Mouse (Mus musculus) limb, embryonic 12.5 days (tissue): ENCODE data around the gene Gsg1l2. TPM values are rescaled to one million over a fixed set of nuclear protein-coding genes. Genes with fewer than 3 reads are reported as not detected.

ENCODE experiments used
- ATAC-seq: fragments of 200-750 bp; cut with Nextera tagmentation; 2 replicates; pipeline ENCODE4 v1.8.0; 2017; ENCODE audit warnings: low read depth, moderate TSS enrichment; ENCODE audit not compliant: insufficient number of reproducible peaks, insufficient read depth, low FRiP score, low TSS enrichment
- H3K27ac ChIP-seq: fragments of 300-500 bp; sonication (generic); 2 replicates; pipeline ENCODE4 v1.5.1; 2016; ENCODE audit warnings: mild to moderate bottlenecking, moderate library complexity
- H3K27me3 ChIP-seq: fragments of 300-500 bp; sonication (generic); 2 replicates; pipeline ENCODE4 v1.6.1; 2016; ENCODE audit warnings: mild to moderate bottlenecking, moderate library complexity
- H3K36me3 ChIP-seq: fragments of 300-500 bp; sonication (generic); 2 replicates; pipeline ENCODE4 v1.6.1; 2016; ENCODE audit warnings: mild to moderate bottlenecking, moderate library complexity
- H3K4me1 ChIP-seq: fragments of 300-500 bp; sonication (generic); replicated peaks from 2 replicates; pipeline ENCODE4 v1.6.1; 2016
- H3K4me2 ChIP-seq: fragments of 300-500 bp; sonication (generic); 2 replicates; pipeline ENCODE4 v1.6.1; 2016; ENCODE audit warnings: mild to moderate bottlenecking, moderate library complexity
- H3K4me3 ChIP-seq: fragments of 300-500 bp; sonication (generic); replicated peaks from 2 replicates; pipeline ENCODE4 v1.5.1; 2016; ENCODE audit warnings: mild to moderate bottlenecking
- H3K9ac ChIP-seq: fragments of 300-500 bp; sonication (generic); replicated peaks from 2 replicates; pipeline ENCODE4 v1.6.1; 2016; ENCODE audit warnings: mild to moderate bottlenecking, moderate library complexity
- H3K9me3 ChIP-seq: fragments of 300-500 bp; sonication (generic); 2 replicates; pipeline ENCODE4 v1.6.1; 2016; ENCODE audit warnings: mild to moderate bottlenecking, moderate library complexity
- WGBS: fragments of 180-500 bp; shearing (Covaris S2); methylation state at CpG from one replicate; pipeline ENCODE4 v1.1.7; 2016; 5-methylcytosine and 5-hydroxymethylcytosine counted together
- polyA plus RNA-seq: library from polyadenylated mRNA; unstranded; fragments of >200 nt; fragmentation: Nextera tagmentation; extraction: Ambion mirVana; gene quantifications from 2 replicates; pipeline ENCODE4 v1.2.1, GENCODE M21; 2016

Gsg1l2 gene
- polyA plus RNA-seq, 1 experiment from 2014 or later: not detected

- Histone ChIP-seq H3K27me3 (no peaks in the 10 kb centered on the region), H3K4me1 (peaks cover 3% of the 10 kb centered on the region; the same call in 1 of the 2 replicates), H3K9me3 (no peaks in the 10 kb centered on the region), H3K4me2 (0 out of 2 replicates have a peak overlapping the region, but pooled peaks have one; percentile 46), H3K27ac (no peak overlapping the region), H3K4me3 (no peak overlapping the region), H3K36me3 (no peaks in the 10 kb centered on the region), H3K9ac (no peak overlapping the region)
- 10% methylated on average over 4 of the region's 4 CpGs for WGBS
- ATAC-seq: no peak
Observed at GRCm38 (mm10) chr11:67820221-67820620, 45.8 kb downstream of the Gsg1l2 start.

GRCm38 (mm10) chr11:67821560-67821959 is 47.2 kb downstream of the Gsg1l2 start:
- Histone ChIP-seq H3K36me3 (no peaks in the 10 kb centered on the region), H3K9me3 (no peaks in the 10 kb centered on the region)

GRCm38 (mm10) chr11:67828360-67829059 is 54.1 kb downstream of the Gsg1l2 start:
- no peaks in the 10 kb centered on the region for H3K36me3 ChIP-seq
- H3K9me3 ChIP-seq: no peaks in the 10 kb centered on the region
- peaks cover 8% of the 10 kb centered on the region; the same call in 1 of the 2 replicates for H3K4me1 ChIP-seq
- H3K27ac ChIP-seq: no peak overlapping the region
- H3K4me2 ChIP-seq: no peak overlapping the region
- no peak for ATAC-seq
- 49% methylated on average over 12 of the region's 12 CpGs for WGBS
- H3K9ac ChIP-seq: no peak overlapping the region
- no peaks in the 10 kb centered on the region for H3K27me3 ChIP-seq
- no peak overlapping the region for H3K4me3 ChIP-seq

More at GRCm38 (mm10) chr11:67821560-67821959, 47.2 kb downstream of the Gsg1l2 start:
- no peak overlapping the region for H3K9ac ChIP-seq
- ATAC-seq: no peak
- peaks cover 3% of the 10 kb centered on the region; the same call in 1 of the 2 replicates for H3K4me1 ChIP-seq
- no peaks in the 10 kb centered on the region for H3K27me3 ChIP-seq
- 90% methylated on average over 6 of the region's 6 CpGs for WGBS
- no peak overlapping the region for H3K4me3 ChIP-seq
- no peak overlapping the region for H3K27ac ChIP-seq
- no peak overlapping the region for H3K4me2 ChIP-seq

GRCm38 (mm10) chr11:67829530-67829929 is 55.1 kb downstream of the Gsg1l2 start:
- Histone ChIP-seq H3K4me1 (peaks cover 8% of the 10 kb centered on the region; the same call in 1 of the 2 replicates), H3K9ac (no peak overlapping the region), H3K36me3 (no peaks in the 10 kb centered on the region), H3K4me3 (no peak overlapping the region), H3K27ac (no peak overlapping the region), H3K4me2 (no peak overlapping the region), H3K27me3 (no peaks in the 10 kb centered on the region), H3K9me3 (no peaks in the 10 kb centered on the region)
- ATAC-seq: no peak
- WGBS: 67% methylated on average over 6 of the region's 6 CpGs

GRCm38 (mm10) chr11:67831820-67832219 is 57.4 kb downstream of the Gsg1l2 start:
- no peak for ATAC-seq
- no peaks in the 10 kb centered on the region for H3K27me3 ChIP-seq
- H3K4me1 ChIP-seq: peaks cover 8% of the 10 kb centered on the region; the same call in 1 of the 2 replicates
- H3K36me3 ChIP-seq: no peaks in the 10 kb centered on the region
- no peak overlapping the region for H3K4me2 ChIP-seq
- H3K9me3 ChIP-seq: no peaks in the 10 kb centered on the region
- no peak overlapping the region for H3K9ac ChIP-seq
- H3K4me3 ChIP-seq: no peak overlapping the region
- H3K27ac ChIP-seq: no peak overlapping the region
- WGBS: 73% methylated on average over 5 of the region's 5 CpGs

- Histone ChIP-seq H3K4me3 (no peak overlapping the region), H3K27me3 (no peaks in the 10 kb centered on the region), H3K36me3 (no peaks in the 10 kb centered on the region), H3K27ac (no peak overlapping the region), H3K9me3 (no peaks in the 10 kb centered on the region), H3K4me2 (no peak overlapping the region), H3K4me1 (no peaks in the 10 kb centered on the region), H3K9ac (no peak overlapping the region)
- no peak for ATAC-seq
- 90% methylated on average over 10 of the region's 10 CpGs for WGBS
Observed at GRCm38 (mm10) chr11:67835408-67836078, 61.1 kb downstream of the Gsg1l2 start.

Other genes starting within 250 kb of the Gsg1l2 start
- not detected in 2 replicates for gene Rcvrn, start 79.3 kb upstream of the Gsg1l2 start, polyA plus RNA-seq
- gene Glp2r, start 3.5 kb upstream of the Gsg1l2 start, polyA plus RNA-seq: not detected in 2 replicates
- 1.6 and 2.0 TPM in 2 replicates for gene Dhrs7c, start 23.6 kb downstream of the Gsg1l2 start, polyA plus RNA-seq
- 0.71 and 0.78 TPM in 2 replicates for gene Usp43, start 147.5 kb downstream of the Gsg1l2 start, polyA plus RNA-seq
- 0.45 and 0.53 TPM in 2 replicates for gene Cfap52, start 191.0 kb downstream of the Gsg1l2 start, polyA plus RNA-seq
- 55.0 and 57.9 TPM in 2 replicates for gene Stx8, start 191.6 kb downstream of the Gsg1l2 start, polyA plus RNA-seq